In genomic region chr10:125114318-125114717, GRCm38 (mm10) we compare ENCODE assay signal across 11 mouse cellular contexts.
DNase-seq lines count a peak whose midpoint lies in the region; ATAC-seq and TF ChIP-seq lines count a peak whose summit lies in the region.
"Had no signal": no experiment of that assay in that cellular context is flagged by ENCODE, and none has a peak within 500 bp of the region (broad histone marks: within the 10 kb centered on the region; RNA-seq: fewer than 3 reads in every experiment).

No protein-coding gene starts in this region.

- TF ChIP-seq EP300 in liver, embryonic 14.5 days (IDR thresholded peaks at IDR 0.05; ENCODE audit: low read depth): no peak

- DNase-seq in forebrain, postnatal 0 days: peak; percentile 22
- no peak for DNase-seq in liver, embryonic 14.5 days (ENCODE audit: low read depth in 3 of 3, low spot score in 3 of 3)
- peak; percentile 66 for DNase-seq in brain, adult 2 months (ENCODE audit: low read depth, low spot score)
- DNase-seq in urinary bladder, adult 18-20 months (ENCODE audit: low spot score in 2 of 2): no peak
- no peak for DNase-seq in urinary bladder, adult 2 months (ENCODE audit: low spot score)

- H3K36me3 ChIP-seq in forebrain, postnatal 0 days (ENCODE audit: insufficient read depth): no peaks in the 10 kb centered on the region
- H3K36me3 ChIP-seq in forebrain, embryonic 16.5 days (ENCODE audit: control insufficient read depth, insufficient read depth): no peaks in the 10 kb centered on the region
- H3K36me3 ChIP-seq in liver, embryonic 14.5 days (replicated peaks; ENCODE audit: control insufficient read depth, insufficient read depth, low read depth): no peaks in the 10 kb centered on the region
- no peaks in the 10 kb centered on the region for H3K36me3 ChIP-seq in liver, embryonic 12.5 days
- H3K36me3 ChIP-seq: hindbrain, embryonic 13.5 days had no signal

- no peak overlapping the region for H3K27ac ChIP-seq in forebrain, postnatal 0 days (ENCODE audit: low read depth, low read length)
- no peak overlapping the region for H3K27ac ChIP-seq in forebrain, embryonic 16.5 days (ENCODE audit: low read length)
- H3K27ac ChIP-seq in liver, embryonic 14.5 days: no peak overlapping the region
- no peak overlapping the region for H3K27ac ChIP-seq in liver, embryonic 12.5 days
- H3K27ac ChIP-seq: hindbrain, embryonic 13.5 days had no signal

- TF ChIP-seq CTCF in forebrain, postnatal 0 days (IDR thresholded peaks at IDR 0.05; ENCODE audit: low read depth): peak; percentile 47
- TF ChIP-seq CTCF in liver, embryonic 14.5 days (IDR thresholded peaks at IDR 0.05; ENCODE audit: low read depth): peak; percentile 15; the same call in 1 of the 2 replicates

- no peaks in the 10 kb centered on the region for H3K27me3 ChIP-seq in forebrain, postnatal 0 days (ENCODE audit: insufficient read depth, low read length)
- H3K27me3 ChIP-seq in forebrain, embryonic 16.5 days (replicated peaks; ENCODE audit: control insufficient read depth, insufficient read depth, low read length): no peaks in the 10 kb centered on the region
- no peaks in the 10 kb centered on the region for H3K27me3 ChIP-seq in liver, embryonic 14.5 days (ENCODE audit: control insufficient read depth, insufficient read depth, low read length)
- H3K27me3 ChIP-seq in liver, embryonic 12.5 days (replicated peaks): no peaks in the 10 kb centered on the region
- H3K27me3 ChIP-seq: CH12.LX; hindbrain, embryonic 13.5 days had no signal

- H3K9me3 ChIP-seq in forebrain, postnatal 0 days (ENCODE audit: low read length): no peaks in the 10 kb centered on the region
- 0 out of 2 replicates have a peak, but pooled peaks cover 3% of the 10 kb centered on the region for H3K9me3 ChIP-seq in forebrain, embryonic 16.5 days (ENCODE audit: control insufficient read depth, low read length)
- H3K9me3 ChIP-seq in liver, embryonic 14.5 days (ENCODE audit: control insufficient read depth, low read length): no peaks in the 10 kb centered on the region
- no peaks in the 10 kb centered on the region for H3K9me3 ChIP-seq in liver, embryonic 12.5 days (replicated peaks)
- H3K9me3 ChIP-seq: hindbrain, embryonic 13.5 days had no signal

- no peak overlapping the region for H3K4me2 ChIP-seq in forebrain, postnatal 0 days (ENCODE audit: low read depth)
- H3K4me2 ChIP-seq in forebrain, embryonic 16.5 days (ENCODE audit: low read length): no peak overlapping the region
- H3K4me2 ChIP-seq in liver, embryonic 14.5 days (ENCODE audit: low read depth): no peak overlapping the region
- H3K4me2 ChIP-seq in liver, embryonic 12.5 days: no peak overlapping the region
- H3K4me2 ChIP-seq: hindbrain, embryonic 13.5 days had no signal

- no peaks in the 10 kb centered on the region for H3K4me1 ChIP-seq in forebrain, postnatal 0 days (ENCODE audit: insufficient read depth)
- H3K4me1 ChIP-seq in forebrain, embryonic 16.5 days (replicated peaks; ENCODE audit: control insufficient read depth, insufficient read depth, low read length): no peaks in the 10 kb centered on the region
- no peaks in the 10 kb centered on the region for H3K4me1 ChIP-seq in liver, embryonic 14.5 days (replicated peaks; ENCODE audit: control insufficient read depth in 2 of 2, insufficient read depth in 2 of 2, low read length in 1 of 2)
- H3K4me1 ChIP-seq in liver, embryonic 12.5 days: no peaks in the 10 kb centered on the region
- H3K4me1 ChIP-seq: hindbrain, embryonic 13.5 days had no signal

- no peak overlapping the region for H3K4me3 ChIP-seq in forebrain, postnatal 0 days (ENCODE audit: low read depth, low read length)
- no peak overlapping the region for H3K4me3 ChIP-seq in forebrain, embryonic 16.5 days (replicated peaks; ENCODE audit: low read length)
- H3K4me3 ChIP-seq in liver, embryonic 14.5 days (ENCODE audit: insufficient read depth in 1 of 2, low read depth in 2 of 2, low read length in 2 of 2): no peak overlapping the region
- no peak overlapping the region for H3K4me3 ChIP-seq in liver, embryonic 12.5 days
- H3K4me3 ChIP-seq: hindbrain, embryonic 13.5 days; myocyte had no signal

- no peak overlapping the region for H3K9ac ChIP-seq in forebrain, postnatal 0 days
- no peak overlapping the region for H3K9ac ChIP-seq in forebrain, embryonic 16.5 days (replicated peaks; ENCODE audit: low read depth, low read length)
- no peak overlapping the region for H3K9ac ChIP-seq in liver, embryonic 14.5 days (replicated peaks)
- H3K9ac ChIP-seq in liver, embryonic 12.5 days: no peak overlapping the region
- H3K9ac ChIP-seq: hindbrain, embryonic 13.5 days had no signal

- 42% methylated on average over 1 of the region's 1 CpGs for WGBS in forebrain, postnatal 0 days
- WGBS in forebrain, embryonic 16.5 days: 15% methylated on average over 1 of the region's 1 CpGs
- 22% methylated on average over 1 of the region's 1 CpGs for WGBS in liver, embryonic 14.5 days (ENCODE audit: insufficient replicate concordance)
- 25% methylated on average over 1 of the region's 1 CpGs for WGBS in liver, embryonic 12.5 days (ENCODE audit: insufficient replicate concordance)

- ATAC-seq in forebrain, postnatal 0 days: no peak
- ATAC-seq in forebrain, embryonic 16.5 days: no peak
- no peak for ATAC-seq in liver, embryonic 14.5 days (ENCODE audit: insufficient read depth)
- ATAC-seq in liver, embryonic 12.5 days: no peak
- peak; percentile 77 for ATAC-seq in megakaryocyte progenitor cell, adult 5-6 weeks (replicated peaks; ENCODE audit: poor library complexity)

Comparison
In these comparisons a context has a peak if more than half of its experiments do, and no peak if none do; other contexts are left out.
1. DNase-seq: peak in forebrain, postnatal 0 days (single experiment) and brain, adult 2 months (single experiment); none in liver, embryonic 14.5 days (0 of 3), urinary bladder, adult 18-20 months (0 of 2) and urinary bladder, adult 2 months (single experiment).